Mouse (Mus musculus): ENCODE results near the gene Zfp710. TPM values are rescaled to one million over a fixed set of nuclear protein-coding genes. Genes with fewer than 3 reads are reported as not detected.
A peak's percentile ranks its signal among the peaks of the same experiment; 100 is the strongest.

The Zfp710 gene
- polyA plus RNA-seq, 1 experiment from 2014 or later = 18.5 TPM

DNA sequence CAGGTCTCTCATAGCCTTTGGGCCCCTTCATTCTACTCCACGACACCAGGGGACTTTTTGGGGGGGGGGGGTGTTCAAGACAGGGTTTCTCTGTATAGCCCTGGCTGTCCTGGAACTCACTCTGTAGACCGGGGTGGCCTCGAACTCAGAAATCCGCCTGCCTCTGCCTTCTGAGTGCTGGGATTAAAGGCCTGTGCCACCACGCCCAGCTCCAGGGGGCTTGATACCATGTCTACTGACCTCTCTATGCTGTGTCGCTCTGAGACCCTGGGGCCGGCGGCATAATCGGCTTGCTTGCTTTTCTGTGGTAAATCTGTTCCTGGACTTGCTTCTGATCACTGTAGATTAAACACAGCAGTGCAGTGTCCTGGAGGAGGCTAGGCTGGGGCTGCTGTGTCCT, 46.6 kb downstream of the Zfp710 start:
- WGBS = 88% methylated on average over 9 of the region's 9 CpGs
- no peak overlapping the region for H3K27ac ChIP-seq

DNA sequence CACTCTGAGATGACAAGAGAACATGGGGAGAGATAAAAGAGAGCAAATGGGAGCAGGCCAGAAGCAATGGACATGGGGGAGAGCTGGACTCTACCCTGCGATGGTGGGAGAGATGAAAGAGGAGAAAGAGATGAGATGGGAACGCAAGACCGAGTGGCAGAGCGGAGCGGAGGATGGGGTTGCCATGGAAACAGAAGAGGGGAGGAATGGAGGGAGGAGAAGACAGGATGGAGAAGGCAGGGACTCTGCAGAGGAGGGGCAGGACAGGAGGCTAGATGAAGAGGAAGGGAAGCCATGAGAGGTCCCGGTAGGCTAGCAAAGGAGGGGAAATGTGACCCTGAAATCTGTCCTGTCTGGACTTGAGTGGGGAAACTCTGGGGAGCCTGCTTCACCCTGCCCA, 47.7 kb downstream of the Zfp710 start:
- Histone ChIP-seq H3K27me3 (no peaks in the 10 kb centered on the region), H3K9ac (replicated peaks) (no peak overlapping the region), H3K36me3 (no peaks in the 10 kb centered on the region), H3K4me3 (replicated peaks) (no peak overlapping the region), H3K9me3 (no peaks in the 10 kb centered on the region), H3K4me1 (replicated peaks) (peaks cover 76% of the 10 kb centered on the region), H3K27ac (no peak overlapping the region), H3K4me2 (no peak overlapping the region)
- no peak for ATAC-seq (ENCODE audit: insufficient number of reproducible peaks, insufficient read depth, low FRiP score, low TSS enrichment, low read depth)
- 69% methylated on average over 6 of the region's 6 CpGs for WGBS

More for the DNA sequence above, 46.6 kb downstream of the Zfp710 start:
- Histone ChIP-seq H3K4me2 (no peak overlapping the region), H3K9ac (replicated peaks) (no peak overlapping the region), H3K4me1 (replicated peaks) (peaks cover 68% of the 10 kb centered on the region), H3K4me3 (replicated peaks) (no peak overlapping the region), H3K36me3 (no peaks in the 10 kb centered on the region), H3K9me3 (no peaks in the 10 kb centered on the region), H3K27me3 (no peaks in the 10 kb centered on the region)
- ATAC-seq (ENCODE audit: insufficient number of reproducible peaks, insufficient read depth, low FRiP score, low TSS enrichment, low read depth) = no peak

- no peak for ATAC-seq (ENCODE audit: insufficient number of reproducible peaks, insufficient read depth, low FRiP score, low TSS enrichment, low read depth)
- Histone ChIP-seq H3K9me3 (no peaks in the 10 kb centered on the region), H3K9ac (replicated peaks) (no peak overlapping the region), H3K27ac (no peak overlapping the region), H3K4me2 (no peak overlapping the region), H3K4me3 (replicated peaks) (no peak overlapping the region), H3K4me1 (replicated peaks) (peaks cover 79% of the 10 kb centered on the region), H3K36me3 (no peaks in the 10 kb centered on the region), H3K27me3 (no peaks in the 10 kb centered on the region)
- 71% methylated on average over 8 of the region's 8 CpGs for WGBS
Observed at GRCm38 (mm10) chr7:80073506-80073905, 48.9 kb downstream of the Zfp710 start.

GRCm38 (mm10) chr7:80074921-80075441, 50.4 kb downstream of the Zfp710 start:
- no peak for ATAC-seq (ENCODE audit: insufficient number of reproducible peaks, insufficient read depth, low FRiP score, low TSS enrichment, low read depth)
- H3K9ac ChIP-seq (replicated peaks) = no peak overlapping the region
- WGBS = 58% methylated on average over 5 of the region's 5 CpGs
- peak overlapping the region; percentile 50; the same call in 1 of the 2 replicates for H3K27ac ChIP-seq
- H3K4me3 ChIP-seq (replicated peaks) = no peak overlapping the region
- no peaks in the 10 kb centered on the region for H3K27me3 ChIP-seq
- H3K9me3 ChIP-seq = no peaks in the 10 kb centered on the region
- H3K36me3 ChIP-seq = no peaks in the 10 kb centered on the region
- peaks cover 72% of the 10 kb centered on the region for H3K4me1 ChIP-seq (replicated peaks)
- no peak overlapping the region for H3K4me2 ChIP-seq

GRCm38 (mm10) chr7:80075946-80076583, 51.5 kb downstream of the Zfp710 start:
- ATAC-seq (ENCODE audit: insufficient number of reproducible peaks, insufficient read depth, low FRiP score, low TSS enrichment, low read depth) = 0 out of 2 replicates have a peak, but pooled peaks have one; percentile 11
- H3K27me3 ChIP-seq = no peaks in the 10 kb centered on the region
- no peak overlapping the region for H3K4me3 ChIP-seq (replicated peaks)
- H3K4me1 ChIP-seq (replicated peaks) = peaks cover 63% of the 10 kb centered on the region
- no peak overlapping the region; the same call in 1 of the 2 replicates for H3K4me2 ChIP-seq
- H3K27ac ChIP-seq = peak overlapping the region; percentile 53
- H3K9ac ChIP-seq (replicated peaks) = no peak overlapping the region
- peaks cover 3% of the 10 kb centered on the region; the same call in 1 of the 2 replicates for H3K36me3 ChIP-seq
- WGBS = 23% methylated on average over 4 of the region's 4 CpGs
- H3K9me3 ChIP-seq = no peaks in the 10 kb centered on the region

- no peak for ATAC-seq (ENCODE audit: insufficient number of reproducible peaks, insufficient read depth, low FRiP score, low TSS enrichment, low read depth)
Observed at GRCm38 (mm10) chr7:80076961-80077716, 52.5 kb downstream of the Zfp710 start.

DNA sequence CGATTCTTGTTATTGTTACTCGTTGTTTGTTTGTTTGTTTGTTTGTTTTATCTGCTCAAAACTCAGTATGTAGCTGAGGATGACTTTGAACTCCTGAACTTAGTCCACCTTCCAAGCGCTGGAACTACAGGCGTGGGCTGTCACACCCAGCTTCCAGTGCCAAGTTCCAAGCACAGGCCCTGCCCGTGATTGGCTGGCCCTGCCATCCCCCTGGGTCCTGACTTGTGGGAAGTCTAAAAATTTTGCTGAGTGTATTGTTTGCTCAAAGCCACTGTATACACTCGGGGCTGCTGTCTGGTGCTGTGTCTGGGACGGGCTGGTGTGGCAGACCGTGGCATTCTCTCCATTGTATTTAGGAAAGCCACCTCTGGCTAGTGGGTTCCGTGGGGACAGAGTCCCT, 53.2 kb downstream of the Zfp710 start:
- no peak for ATAC-seq (ENCODE audit: insufficient number of reproducible peaks, insufficient read depth, low FRiP score, low TSS enrichment, low read depth)
- no peak overlapping the region for H3K9ac ChIP-seq (replicated peaks)
- peaks cover 20% of the 10 kb centered on the region for H3K36me3 ChIP-seq
- H3K27ac ChIP-seq = no peak overlapping the region
- H3K9me3 ChIP-seq = no peaks in the 10 kb centered on the region
- no peak overlapping the region for H3K4me2 ChIP-seq
- WGBS = 83% methylated on average over 9 of the region's 9 CpGs
- H3K27me3 ChIP-seq = no peaks in the 10 kb centered on the region
- H3K4me3 ChIP-seq (replicated peaks) = no peak overlapping the region
- H3K4me1 ChIP-seq (replicated peaks) = peaks cover 55% of the 10 kb centered on the region

More at GRCm38 (mm10) chr7:80076961-80077716, 52.5 kb downstream of the Zfp710 start:
- Histone ChIP-seq H3K36me3 (peaks cover 13% of the 10 kb centered on the region), H3K4me3 (replicated peaks) (no peak overlapping the region), H3K27me3 (no peaks in the 10 kb centered on the region), H3K4me1 (replicated peaks) (peaks cover 55% of the 10 kb centered on the region), H3K27ac (peak overlapping the region; percentile 53), H3K4me2 (no peak overlapping the region), H3K9me3 (no peaks in the 10 kb centered on the region), H3K9ac (replicated peaks) (no peak overlapping the region)
- WGBS = 52% methylated on average over 6 of the region's 6 CpGs

DNA sequence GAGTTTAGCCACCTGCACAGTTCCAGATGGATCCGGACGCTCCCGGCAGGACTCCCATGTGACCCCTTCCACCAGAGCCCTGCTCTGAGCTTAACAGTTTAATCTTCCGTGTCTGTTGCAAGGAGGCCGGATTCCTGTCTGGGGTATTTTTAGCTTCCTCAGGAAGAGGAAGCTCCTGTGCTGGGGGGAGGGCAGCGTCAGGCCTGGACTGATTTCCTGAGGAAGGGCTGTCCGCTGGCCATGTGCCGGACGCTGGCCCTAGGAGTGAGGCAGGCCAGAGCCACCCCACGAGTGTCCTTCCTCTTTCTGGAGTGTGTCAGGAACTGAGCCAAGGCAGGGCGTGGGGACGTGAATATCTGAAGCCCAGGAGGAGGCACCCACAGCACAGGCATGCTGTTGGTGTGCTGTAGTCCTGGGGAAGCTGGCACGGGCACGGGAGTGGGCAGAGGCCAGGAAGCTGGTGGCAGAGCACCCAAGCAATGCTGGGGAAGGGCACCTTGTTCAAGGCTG, 54.2 kb downstream of the Zfp710 start:
- Histone ChIP-seq H3K9ac (replicated peaks) (no peak overlapping the region), H3K9me3 (no peaks in the 10 kb centered on the region)

DNA sequence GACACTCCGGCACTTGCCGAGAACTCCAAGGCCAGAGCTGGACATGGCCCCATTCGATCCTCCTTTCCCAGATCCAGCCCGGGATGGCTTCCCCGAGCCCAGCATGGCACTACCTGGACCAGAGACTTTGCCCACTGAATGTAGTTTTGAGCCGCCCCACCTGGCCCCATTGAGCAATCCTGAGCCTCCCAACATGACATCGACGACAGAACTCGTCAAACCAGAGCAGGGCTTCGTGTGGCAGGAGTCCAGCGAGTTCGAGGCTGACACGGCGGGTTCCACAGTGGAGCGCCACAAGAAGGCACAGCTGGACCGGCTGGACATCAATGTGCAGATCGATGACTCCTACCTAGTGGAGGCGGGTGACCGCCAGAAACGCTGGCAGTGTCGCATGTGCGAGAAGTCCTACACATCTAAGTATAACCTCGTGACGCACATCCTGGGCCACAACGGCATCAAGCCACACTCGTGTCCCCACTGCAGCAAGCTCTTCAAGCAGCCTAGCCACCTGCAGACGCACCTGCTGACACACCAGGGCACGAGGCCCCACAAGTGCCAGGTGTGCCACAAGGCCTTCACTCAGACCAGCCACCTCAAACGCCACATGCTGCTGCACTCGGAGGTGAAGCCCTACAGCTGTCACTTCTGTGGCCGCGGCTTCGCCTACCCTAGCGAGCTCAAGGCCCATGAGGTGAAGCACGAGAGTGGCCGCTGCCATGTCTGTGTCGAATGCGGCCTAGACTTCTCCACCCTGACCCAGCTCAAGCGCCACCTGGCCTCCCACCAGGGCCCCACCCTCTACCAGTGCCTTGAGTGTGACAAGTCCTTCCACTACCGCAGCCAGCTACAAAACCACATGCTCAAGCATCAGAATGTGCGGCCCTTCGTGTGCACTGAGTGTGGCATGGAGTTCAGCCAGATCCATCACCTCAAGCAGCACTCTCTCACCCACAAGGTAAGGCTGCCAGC, 57.3 kb downstream of the Zfp710 start:
- Histone ChIP-seq H3K36me3 (peaks cover 47% of the 10 kb centered on the region), H3K4me1 (replicated peaks) (peaks cover 21% of the 10 kb centered on the region), H3K27ac (0 out of 2 replicates have a peak overlapping the region, but pooled peaks have one; percentile 17), H3K27me3 (no peaks in the 10 kb centered on the region), H3K4me2 (no peak overlapping the region), H3K9ac (replicated peaks) (no peak overlapping the region), H3K9me3 (no peaks in the 10 kb centered on the region), H3K4me3 (replicated peaks) (no peak overlapping the region)
- ATAC-seq (ENCODE audit: insufficient number of reproducible peaks, insufficient read depth, low FRiP score, low TSS enrichment, low read depth) = no peak
- 92% methylated on average over 42 of the region's 42 CpGs for WGBS

More for the DNA sequence above, 54.2 kb downstream of the Zfp710 start:
- no peaks in the 10 kb centered on the region for H3K27me3 ChIP-seq
- H3K4me3 ChIP-seq (replicated peaks) = no peak overlapping the region
- peaks cover 49% of the 10 kb centered on the region for H3K4me1 ChIP-seq (replicated peaks)
- H3K4me2 ChIP-seq = 0 out of 2 replicates have a peak overlapping the region, but pooled peaks have one; percentile 8
- H3K36me3 ChIP-seq = peaks cover 29% of the 10 kb centered on the region
- no peak for ATAC-seq (ENCODE audit: insufficient number of reproducible peaks, insufficient read depth, low FRiP score, low TSS enrichment, low read depth)
- WGBS = 22% methylated on average over 14 of the region's 14 CpGs
- H3K27ac ChIP-seq = peak overlapping the region; percentile 60

GRCm38 (mm10) chr7:80084484-80084931, 59.9 kb downstream of the Zfp710 start:
- Histone ChIP-seq H3K9ac (replicated peaks) (no peak overlapping the region), H3K27ac (no peak overlapping the region), H3K9me3 (no peaks in the 10 kb centered on the region), H3K36me3 (peaks cover 74% of the 10 kb centered on the region), H3K27me3 (no peaks in the 10 kb centered on the region; the same call in 1 of the 2 replicates), H3K4me2 (no peak overlapping the region), H3K4me1 (replicated peaks) (no peaks in the 10 kb centered on the region), H3K4me3 (replicated peaks) (no peak overlapping the region)
- no peak for ATAC-seq (ENCODE audit: insufficient number of reproducible peaks, insufficient read depth, low FRiP score, low TSS enrichment, low read depth)
- 55% methylated on average over 7 of the region's 7 CpGs for WGBS

Measured in limb, embryonic 12.5 days (tissue).